Mouse (Mus musculus) stomach, postnatal 0 days (tissue): ENCODE measurements around the gene Mt1. TPM values are rescaled to one million over a fixed set of nuclear protein-coding genes. Genes with fewer than 3 reads are reported as not detected.

Experiments
- ATAC-seq: fragments of 200-750 bp; cut with Nextera tagmentation; 2 replicates; pipeline ENCODE4 v1.8.0; 2017; ENCODE audit not compliant: low FRiP score, low TSS enrichment
- DNase-seq: peaks from one replicate; pipeline ENCODE4 v3.0.0-alpha.2; 2016; ENCODE audit warnings: low spot score
- H3K27ac ChIP-seq: fragments of 300-500 bp; sonication (generic); replicated peaks from 2 replicates; pipeline ENCODE4 v1.5.1; 2014; ENCODE audit warnings: mild to moderate bottlenecking, control low read depth
- H3K27me3 ChIP-seq: fragments of 300-500 bp; sonication (generic); 2 replicates; pipeline ENCODE4 v1.6.1; 2014; ENCODE audit warnings: low read length; ENCODE audit not compliant: control insufficient read depth, insufficient read depth
- H3K36me3 ChIP-seq: fragments of 300-500 bp; sonication (generic); 2 replicates; pipeline ENCODE4 v1.6.1; 2014; ENCODE audit warnings: low read length, mixed read lengths; ENCODE audit not compliant: control insufficient read depth, insufficient read depth
- H3K4me1 ChIP-seq: fragments of 300-500 bp; sonication (generic); replicated peaks from 2 replicates; pipeline ENCODE4 v1.6.1; 2014; ENCODE audit warnings: antibody characterized with exemption; ENCODE audit not compliant: control insufficient read depth, insufficient read depth
- H3K4me2 ChIP-seq: fragments of 300-500 bp; sonication (generic); replicated peaks from 2 replicates; pipeline ENCODE4 v1.6.1; 2014; ENCODE audit warnings: low read depth, mild to moderate bottlenecking, control low read depth, moderate library complexity
- H3K4me3 ChIP-seq: fragments of 300-500 bp; sonication (generic); 2 replicates; pipeline ENCODE4 v1.5.1; 2014; ENCODE audit warnings: low read depth, low read length, control low read depth
- H3K9ac ChIP-seq: fragments of 300-500 bp; sonication (generic); 2 replicates; pipeline ENCODE4 v1.6.1; 2014; ENCODE audit warnings: mild to moderate bottlenecking, low read length, control low read depth, mixed read lengths
- H3K9me3 ChIP-seq: fragments of 300-500 bp; sonication (generic); 2 replicates; pipeline ENCODE4 v1.6.1; 2016; ENCODE audit warnings: low read length; ENCODE audit not compliant: control insufficient read depth
- CTCF ChIP-seq: IDR thresholded peaks from 2 replicates; pipeline ENCODE4 v1.5.1; 2016; ENCODE audit warnings: antibody characterized with exemption, low read depth, mild to moderate bottlenecking, moderate library complexity
- EP300 ChIP-seq: optimal IDR thresholded peaks from 2 replicates; pipeline ENCODE3; 2016; ENCODE audit warnings: antibody characterized with exemption
- WGBS: fragments of 180-500 bp; shearing (Covaris S2); extraction: QIAGEN DNeasy Blood & Tissue Kit; methylation state at CpG from one replicate; pipeline ENCODE4 v1.1.7; 2014; 5-methylcytosine and 5-hydroxymethylcytosine counted together
- polyA plus RNA-seq: library from polyadenylated mRNA; unstranded; fragments of >200 nt; fragmentation: Nextera tagmentation; extraction: Ambion mirVana; gene quantifications from 2 replicates; pipeline ENCODE4 v1.2.1, GENCODE M21; 2015

The Mt1 gene
- polyA plus RNA-seq, 1 experiment from 2014 or later = 2,218 TPM

- H3K27me3 ChIP-seq = no peaks in the 10 kb centered on the region
- no peaks in the 10 kb centered on the region for H3K36me3 ChIP-seq
- DNase-seq (no peak), ATAC-seq (no peak)
- no peak overlapping the region for H3K4me2 ChIP-seq
- no peak overlapping the region for H3K9ac ChIP-seq
- TF ChIP-seq CTCF (no peak), EP300 (no peak)
- no peak overlapping the region for H3K27ac ChIP-seq
- no peaks in the 10 kb centered on the region for H3K9me3 ChIP-seq
- no peak overlapping the region for H3K4me3 ChIP-seq
- H3K4me1 ChIP-seq = no peaks in the 10 kb centered on the region
- WGBS = 79% methylated on average over 8 of the region's 8 CpGs
These were observed 27.4 kb downstream of the Mt1 start for GRCm38 (mm10) chr8:94206256-94206655.

- TF ChIP-seq EP300 = no peak
- no peak for TF ChIP-seq CTCF
- 64% methylated on average over 2 of the region's 2 CpGs for WGBS
These were observed 28.6 kb downstream of the Mt1 start for GRCm38 (mm10) chr8:94207491-94207890.

GRCm38 (mm10) chr8:94209639-94210038 lies 30.8 kb downstream of the Mt1 start:
- Histone ChIP-seq H3K27me3 (no peaks in the 10 kb centered on the region), H3K4me2 (no peak overlapping the region), H3K27ac (no peak overlapping the region)

More at GRCm38 (mm10) chr8:94207491-94207890, 28.6 kb downstream of the Mt1 start:
- no peaks in the 10 kb centered on the region for H3K9me3 ChIP-seq
- DNase-seq = no peak
- no peaks in the 10 kb centered on the region for H3K36me3 ChIP-seq
- no peaks in the 10 kb centered on the region for H3K4me1 ChIP-seq
- ATAC-seq = no peak
- H3K4me2 ChIP-seq = no peak overlapping the region
- H3K9ac ChIP-seq = no peak overlapping the region
- H3K4me3 ChIP-seq = no peak overlapping the region
- no peaks in the 10 kb centered on the region for H3K27me3 ChIP-seq
- H3K27ac ChIP-seq = no peak overlapping the region

GRCm38 (mm10) chr8:94210225-94210624 lies 31.3 kb downstream of the Mt1 start:
- no peak for TF ChIP-seq EP300
- no peak for TF ChIP-seq CTCF
- WGBS = 65% methylated on average over 3 of the region's 3 CpGs

More at GRCm38 (mm10) chr8:94209639-94210038, 30.8 kb downstream of the Mt1 start:
- Histone ChIP-seq H3K9me3 (no peaks in the 10 kb centered on the region), H3K36me3 (no peaks in the 10 kb centered on the region), H3K4me3 (no peak overlapping the region), H3K9ac (no peak overlapping the region), H3K4me1 (no peaks in the 10 kb centered on the region)
- no peak for DNase-seq
- WGBS = 57% methylated on average over 6 of the region's 6 CpGs
- no peak for ATAC-seq
- TF ChIP-seq CTCF = no peak
- TF ChIP-seq EP300 = no peak

GRCm38 (mm10) chr8:94213819-94214218 lies 34.9 kb downstream of the Mt1 start:
- 61% methylated on average over 6 of the region's 6 CpGs for WGBS
- H3K9ac ChIP-seq = 0 out of 2 replicates have a peak overlapping the region, but pooled peaks have one; percentile 24
- H3K4me1 ChIP-seq = no peaks in the 10 kb centered on the region
- H3K27me3 ChIP-seq = no peaks in the 10 kb centered on the region
- peak overlapping the region; percentile 69 for H3K4me3 ChIP-seq
- peak overlapping the region; percentile 80 for H3K4me2 ChIP-seq
- DNase-seq = no peak
- TF ChIP-seq CTCF = no peak
- TF ChIP-seq EP300 = no peak
- no peak overlapping the region; the same call in 1 of the 2 replicates for H3K27ac ChIP-seq
- no peaks in the 10 kb centered on the region for H3K9me3 ChIP-seq
- H3K36me3 ChIP-seq = no peaks in the 10 kb centered on the region
- no peak for ATAC-seq

More at GRCm38 (mm10) chr8:94210225-94210624, 31.3 kb downstream of the Mt1 start:
- DNase-seq (no peak), ATAC-seq (no peak)
- no peak overlapping the region for H3K4me2 ChIP-seq
- no peak overlapping the region for H3K9ac ChIP-seq
- H3K27ac ChIP-seq = no peak overlapping the region
- H3K36me3 ChIP-seq = no peaks in the 10 kb centered on the region
- no peak overlapping the region for H3K4me3 ChIP-seq
- no peaks in the 10 kb centered on the region for H3K27me3 ChIP-seq
- no peaks in the 10 kb centered on the region for H3K9me3 ChIP-seq
- no peaks in the 10 kb centered on the region for H3K4me1 ChIP-seq

- Histone ChIP-seq H3K4me3 (peak within 1 kb of the TSS; percentile 69), H3K27me3 (no peaks in the 10 kb centered on the region), H3K27ac (peak within 1 kb of the TSS; percentile 73), H3K4me1 (no peaks in the 10 kb centered on the region), H3K4me2 (peak within 1 kb of the TSS; percentile 80), H3K9ac (peak within 1 kb of the TSS; percentile 76), H3K36me3 (no peaks in the 10 kb centered on the region), H3K9me3 (no peaks in the 10 kb centered on the region)
- ATAC-seq (peak; percentile 98), DNase-seq (peak; percentile 100)
- no peak for TF ChIP-seq EP300
- no peak for TF ChIP-seq CTCF
- under 1% methylated on average over 59 of the region's 68 CpGs for WGBS
These were observed 35.6 kb downstream of the Mt1 start, which contains the start of gene Nup93 for GRCm38 (mm10) chr8:94214252-94215173. Nup93 (plus strand) TSS chr8:94214564.
